In the genomic region with DNA sequence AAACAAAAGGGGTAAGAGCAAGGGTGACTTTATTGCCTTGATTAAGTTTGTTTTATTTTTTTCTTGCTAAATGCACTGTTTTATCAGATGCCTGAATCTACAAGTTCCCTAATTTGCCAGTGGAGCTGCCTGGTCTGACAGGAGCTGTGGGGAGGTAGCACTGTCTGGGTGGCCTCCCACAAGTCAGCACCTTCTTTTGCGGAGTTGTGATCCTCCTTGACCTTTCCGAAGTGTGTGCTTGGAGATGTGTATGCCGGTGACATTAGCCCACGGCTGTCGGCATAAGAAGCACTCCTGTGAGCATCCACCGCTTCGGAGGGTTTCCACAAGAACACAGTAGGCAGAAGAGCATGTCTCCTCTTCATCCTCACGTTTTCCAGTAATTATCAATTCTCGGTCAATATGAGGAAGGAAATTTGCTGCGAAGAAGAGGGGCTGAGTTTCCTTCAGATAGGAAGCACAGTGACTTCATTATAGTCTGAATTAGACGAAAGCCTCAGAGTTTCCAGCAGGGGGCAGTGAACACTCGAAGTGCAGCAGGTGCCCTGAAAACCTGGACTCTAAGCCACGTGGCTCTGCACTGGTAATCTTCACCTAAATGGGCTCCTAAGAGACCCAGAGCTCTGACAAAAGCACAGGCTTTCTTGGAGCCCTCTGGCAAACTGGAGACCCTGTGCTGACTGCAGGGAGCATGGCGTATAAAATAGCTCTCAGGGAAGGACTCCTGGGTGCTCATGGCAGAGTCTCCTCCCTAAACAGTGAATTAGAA, we compare ENCODE assay signal across 8 mouse cellular contexts.
DNase-seq lines count a peak whose midpoint lies in the region; ATAC-seq lines count a peak whose summit lies in the region.

No protein-coding gene starts in this region.

- no peaks in the 10 kb centered on the region for H3K36me3 ChIP-seq in forebrain, embryonic 11.5 days (ENCODE audit: control insufficient read depth, insufficient read depth, low read length)
- H3K36me3 ChIP-seq in midbrain, embryonic 12.5 days: no peaks in the 10 kb centered on the region

- no peaks in the 10 kb centered on the region for H3K4me1 ChIP-seq in forebrain, embryonic 11.5 days (replicated peaks; ENCODE audit: control insufficient read depth, insufficient read depth, low read length)
- H3K4me1 ChIP-seq in midbrain, embryonic 12.5 days: peaks cover 17% of the 10 kb centered on the region

- H3K27me3 ChIP-seq in forebrain, embryonic 11.5 days (ENCODE audit: control insufficient read depth, insufficient read depth, low read length): no peaks in the 10 kb centered on the region
- no peaks in the 10 kb centered on the region for H3K27me3 ChIP-seq in midbrain, embryonic 12.5 days

- no peak overlapping the region for H3K27ac ChIP-seq in forebrain, embryonic 11.5 days (ENCODE audit: low read depth, low read length)
- no peak overlapping the region for H3K27ac ChIP-seq in midbrain, embryonic 12.5 days (replicated peaks)

- H3K9me3 ChIP-seq in forebrain, embryonic 11.5 days (ENCODE audit: control insufficient read depth, low read length): no peaks in the 10 kb centered on the region
- H3K9me3 ChIP-seq in midbrain, embryonic 12.5 days: no peaks in the 10 kb centered on the region

- peak; percentile 46; the same call in 1 of the 2 replicates for ATAC-seq in forebrain, embryonic 11.5 days (replicated peaks; ENCODE audit: low FRiP score)
- ATAC-seq in midbrain, embryonic 12.5 days (ENCODE audit: low FRiP score, low read depth): peak; percentile 30; the same call in 1 of the 2 replicates

- H3K9ac ChIP-seq in forebrain, embryonic 11.5 days (ENCODE audit: low read length): no peak overlapping the region
- no peak overlapping the region for H3K9ac ChIP-seq in midbrain, embryonic 12.5 days (replicated peaks)

- intact Hi-C loops in heart, postnatal 25 days (cut with DNase I): loop anchor here (1.0 to 5.0 kb wide), 3 partner anchors 37 to 208 kb away; no protein-coding TSS in a partner anchor

- WGBS in forebrain, embryonic 11.5 days: 46% methylated on average over 14 of the region's 14 CpGs
- 50% methylated on average over 14 of the region's 14 CpGs for WGBS in midbrain, embryonic 12.5 days

- DNase-seq in heart, adult 11 months: peak; percentile 91
- no peak for DNase-seq in heart, postnatal 25 days (ENCODE audit: low spot score)
- DNase-seq in brain, adult 2 months (ENCODE audit: low read depth, low spot score): peak; percentile 89
- DNase-seq in forebrain, embryonic 11.5 days (ENCODE audit: low spot score): peak; percentile 73
- peak; percentile 74 for DNase-seq in heart, postnatal 4 days
- peak; percentile 64 to 72 for DNase-seq in layer of hippocampus, adult 8-10 months (ENCODE audit: low spot score in 2 of 2)
- peak; percentile 14 for DNase-seq in yolk sac, embryonic 10.5 days (ENCODE audit: low spot score)

- no peak overlapping the region for H3K4me3 ChIP-seq in forebrain, embryonic 11.5 days (ENCODE audit: low read depth, low read length)
- H3K4me3 ChIP-seq in midbrain, embryonic 12.5 days: no peak overlapping the region

- H3K4me2 ChIP-seq in forebrain, embryonic 11.5 days (ENCODE audit: low read depth, low read length, severe bottlenecking): no peak overlapping the region
- no peak overlapping the region for H3K4me2 ChIP-seq in midbrain, embryonic 12.5 days (replicated peaks)
